Mouse (Mus musculus): Measurements from ENCODE around the gene Gpr180.
"Not testable (repeated sequence)": the region's sequence is repeated elsewhere in the genome, so short reads cannot be mapped to it uniquely, and the experiment has no call there.

The Gpr180 gene

GRCm38 (mm10) chr14:118152294-118152651, 15.3 kb downstream of the Gpr180 start:
- DNase-seq (ENCODE audit: low spot score): no peak

- not testable (repeated sequence) for DNase-seq (ENCODE audit: low spot score)
Measured at GRCm38 (mm10) chr14:118156056-118156455, 19.1 kb downstream of the Gpr180 start.

- DNase-seq (ENCODE audit: low spot score): no peak
Measured at GRCm38 (mm10) chr14:118156740-118157139, 19.8 kb downstream of the Gpr180 start.

GRCm38 (mm10) chr14:118157146-118157545, 20.2 kb downstream of the Gpr180 start:
- peak; percentile 30 for DNase-seq (ENCODE audit: low spot score)

GRCm38 (mm10) chr14:118161751-118162150, 24.8 kb downstream of the Gpr180 start:
- DNase-seq (ENCODE audit: low spot score): no peak

- DNase-seq (ENCODE audit: low spot score): no peak
Measured at GRCm38 (mm10) chr14:118162640-118163039, 25.7 kb downstream of the Gpr180 start.

- no peak for DNase-seq (ENCODE audit: low spot score)
Measured at GRCm38 (mm10) chr14:118168776-118169175, 31.8 kb downstream of the Gpr180 start.

GRCm38 (mm10) chr14:118173590-118174203, 36.7 kb downstream of the Gpr180 start:
- DNase-seq (ENCODE audit: low spot score): no peak

GRCm38 (mm10) chr14:118175071-118175693, 38.2 kb downstream of the Gpr180 start:
- DNase-seq (ENCODE audit: low spot score): no peak

GRCm38 (mm10) chr14:118175694-118176085, 38.7 kb downstream of the Gpr180 start:
- no peak for DNase-seq (ENCODE audit: low spot score)

GRCm38 (mm10) chr14:118179251-118179650, 42.3 kb downstream of the Gpr180 start:
- DNase-seq (ENCODE audit: low spot score): no peak

GRCm38 (mm10) chr14:118179701-118180100, 42.7 kb downstream of the Gpr180 start:
- DNase-seq (ENCODE audit: low spot score): no peak

- peak; percentile 64 for DNase-seq (ENCODE audit: low spot score)
Measured at GRCm38 (mm10) chr14:118180117-118180557, 43.2 kb downstream of the Gpr180 start.

GRCm38 (mm10) chr14:118180711-118181177, 43.8 kb downstream of the Gpr180 start:
- DNase-seq (ENCODE audit: low spot score): peak; percentile 27

GRCm38 (mm10) chr14:118191442-118191841, 54.5 kb downstream of the Gpr180 start:
- no peak for DNase-seq (ENCODE audit: low spot score)

GRCm38 (mm10) chr14:118193001-118193628, 56.2 kb downstream of the Gpr180 start:
- no peak for DNase-seq (ENCODE audit: low spot score)

GRCm38 (mm10) chr14:118193663-118194062, 56.7 kb downstream of the Gpr180 start:
- no peak for DNase-seq (ENCODE audit: low spot score)

GRCm38 (mm10) chr14:118194219-118194914, 57.4 kb downstream of the Gpr180 start:
- DNase-seq (ENCODE audit: low spot score): no peak

- DNase-seq (ENCODE audit: low spot score): no peak
Measured at GRCm38 (mm10) chr14:118197063-118197462, 60.1 kb downstream of the Gpr180 start.

GRCm38 (mm10) chr14:118200731-118201130, 63.8 kb downstream of the Gpr180 start:
- DNase-seq (ENCODE audit: low spot score): no peak

- no peak for DNase-seq (ENCODE audit: low spot score)
Measured at GRCm38 (mm10) chr14:118202006-118202405, 65.0 kb downstream of the Gpr180 start.

- no peak for DNase-seq (ENCODE audit: low spot score)
Measured at GRCm38 (mm10) chr14:118203031-118203430, 66.1 kb downstream of the Gpr180 start.

GRCm38 (mm10) chr14:118207347-118207746, 70.4 kb downstream of the Gpr180 start:
- DNase-seq (ENCODE audit: low spot score): no peak
